ENCODE assay signal across 23 mouse cellular contexts in genomic region chr2:79627624-79628023, GRCm38 (mm10). TPM values are rescaled to one million over a fixed set of nuclear protein-coding genes. Genes with fewer than 3 reads are reported as not detected.
DNase-seq lines count a peak whose midpoint lies in the region; ATAC-seq and TF ChIP-seq lines count a peak whose summit lies in the region.
"Had no signal": no experiment of that assay in that cellular context is flagged by ENCODE, and none has a peak within 500 bp of the region (broad histone marks: within the 10 kb centered on the region; RNA-seq: fewer than 3 reads in every experiment).

No protein-coding gene starts in this region.

- in situ Hi-C loops in ES-E14 (cut with MboI; ENCODE audit: low sequenced_read_pairs in 2 of 2, unreplicated experiment in 2 of 2): no loop called here

- H3K4me3 ChIP-seq in kidney, postnatal 0 days (replicated peaks; ENCODE audit: low read depth, low read length): no peak overlapping the region
- no peak overlapping the region for H3K4me3 ChIP-seq in ES-E14 (ENCODE audit: insufficient read depth in 1 of 2, low read depth in 1 of 2, low read length in 2 of 2, poor library complexity in 1 of 2, severe bottlenecking in 1 of 2)
- H3K4me3 ChIP-seq in myocyte: no peak overlapping the region
- H3K4me3 ChIP-seq in hindbrain, embryonic 10.5 days: no peak overlapping the region
- H3K4me3 ChIP-seq: erythroblast, embryonic 14.5 days; hindbrain, embryonic 12.5 days; midbrain, embryonic 15.5 days had no signal

- H3K9me3 ChIP-seq in kidney, postnatal 0 days (replicated peaks; ENCODE audit: low read length): no peaks in the 10 kb centered on the region
- H3K9me3 ChIP-seq in ES-E14 (ENCODE audit: control insufficient read depth, insufficient read depth, low read depth, low read length): no peaks in the 10 kb centered on the region
- no peaks in the 10 kb centered on the region for H3K9me3 ChIP-seq in hindbrain, embryonic 10.5 days
- H3K9me3 ChIP-seq: G1E; hindbrain, embryonic 12.5 days; midbrain, embryonic 15.5 days had no signal

- H3K9ac ChIP-seq in kidney, postnatal 0 days (ENCODE audit: low read depth, low read length): no peak overlapping the region
- no peak overlapping the region for H3K9ac ChIP-seq in ES-E14 (ENCODE audit: insufficient read depth, low read depth, low read length, poor library complexity, severe bottlenecking)
- H3K9ac ChIP-seq: hindbrain, embryonic 12.5 days; midbrain, embryonic 15.5 days had no signal

- no peak overlapping the region for H3K4me2 ChIP-seq in kidney, postnatal 0 days (ENCODE audit: low read length)
- no peak overlapping the region for H3K4me2 ChIP-seq in myocyte (ENCODE audit: low read depth)
- H3K4me2 ChIP-seq: hindbrain, embryonic 12.5 days; midbrain, embryonic 15.5 days had no signal

- no peak for TF ChIP-seq POLR2A in myocyte (IDR thresholded peaks at IDR 0.05; ENCODE audit: insufficient read length, low read depth)

- H3K36me3 ChIP-seq in kidney, postnatal 0 days (ENCODE audit: insufficient read depth, low read length): no peaks in the 10 kb centered on the region
- H3K36me3 ChIP-seq in ES-E14 (ENCODE audit: control insufficient read depth, insufficient read depth, low read length, poor library complexity, severe bottlenecking) (no peaks in the 10 kb centered on the region), myocyte (ENCODE audit: control insufficient read depth, insufficient read depth) (no peaks in the 10 kb centered on the region)
- H3K36me3 ChIP-seq in hindbrain, embryonic 10.5 days: no peaks in the 10 kb centered on the region
- H3K36me3 ChIP-seq: G1E; hindbrain, embryonic 12.5 days; midbrain, embryonic 15.5 days had no signal

- no peak overlapping the region for H3K27ac ChIP-seq in kidney, postnatal 0 days
- no peak overlapping the region for H3K27ac ChIP-seq in ES-E14 (ENCODE audit: insufficient read depth, low read depth, low read length, poor library complexity, severe bottlenecking)
- no peak overlapping the region for H3K27ac ChIP-seq in hindbrain, embryonic 10.5 days
- H3K27ac ChIP-seq: hindbrain, embryonic 12.5 days; hindbrain, postnatal 0 days; midbrain, embryonic 15.5 days had no signal

- no peaks in the 10 kb centered on the region for H3K79me2 ChIP-seq in myocyte (ENCODE audit: control insufficient read depth, insufficient read depth)

- no peaks in the 10 kb centered on the region for H3K4me1 ChIP-seq in kidney, postnatal 0 days (replicated peaks; ENCODE audit: insufficient read depth, low read length)
- H3K4me1 ChIP-seq in ES-E14 (ENCODE audit: control insufficient read depth in 2 of 2, insufficient read depth in 2 of 2, low read length in 2 of 2, poor library complexity in 1 of 2): no peaks in the 10 kb centered on the region
- no peaks in the 10 kb centered on the region for H3K4me1 ChIP-seq in hindbrain, embryonic 10.5 days (replicated peaks)
- H3K4me1 ChIP-seq: hindbrain, embryonic 12.5 days; midbrain, embryonic 15.5 days had no signal

- H3K27me3 ChIP-seq in kidney, postnatal 0 days (ENCODE audit: insufficient read depth, low read length): no peaks in the 10 kb centered on the region
- no peaks in the 10 kb centered on the region for H3K27me3 ChIP-seq in myocyte (ENCODE audit: control insufficient read depth, insufficient read depth, insufficient read length)
- no peaks in the 10 kb centered on the region for H3K27me3 ChIP-seq in hindbrain, embryonic 10.5 days (ENCODE audit: insufficient read depth, poor library complexity, severe bottlenecking)
- H3K27me3 ChIP-seq: hindbrain, embryonic 12.5 days; midbrain, embryonic 15.5 days had no signal

- 0 out of 2 replicates have a peak, but pooled peaks have one; percentile 25 for ATAC-seq in kidney, postnatal 0 days (replicated peaks; ENCODE audit: low FRiP score, low read depth)
- ATAC-seq: forebrain, embryonic 16.5 days; hindbrain, postnatal 0 days; midbrain, embryonic 15.5 days had no signal

- TF ChIP-seq CTCF in kidney, postnatal 0 days (IDR thresholded peaks at IDR 0.05; ENCODE audit: low read depth): no peak

- WGBS in kidney, postnatal 0 days: 74% methylated on average over 1 of the region's 1 CpGs
- 83% methylated on average over 1 of the region's 1 CpGs for WGBS in hindbrain, embryonic 10.5 days

- no peak overlapping the region for H3ac ChIP-seq in myocyte (ENCODE audit: control insufficient read depth, insufficient read length)

- DNase-seq in kidney, postnatal 0 days (ENCODE audit: low spot score): no peak
- DNase-seq in kidney, adult 8-10 months: no peak
- DNase-seq in 3T3-L1 (ENCODE audit: low read depth, low spot score): peak; percentile 53
- DNase-seq in ES-E14 (ENCODE audit: low read depth, low spot score): no peak
- no peak for DNase-seq in hindbrain, embryonic 10.5 days (ENCODE audit: low spot score)
- DNase-seq in left cerebral cortex, adult 18-20 months (ENCODE audit: low spot score in 2 of 2): no peak
- DNase-seq: adrenal gland, adult 8-10 months; cerebellum, adult 2 months; cerebellum, postnatal 14 days; gastrocnemius, postnatal 10 days; heart, postnatal 14 days; kidney, adult 11 months; kidney, postnatal 10 days; lung, adult 18-20 months; lung, postnatal 14 days; thymus, adult 2 months had no signal

TF ChIP-seq in ES-E14, 5 proteins besides CTCF, POLR2A, EP300 and RAD21:
- peak; percentile 72 for TF ChIP-seq ZNF384 (IDR thresholded peaks at IDR 0.05; ENCODE audit: low read depth, low read length)
- no peak for TF ChIP-seq HCFC1 (IDR thresholded peaks at IDR 0.05; ENCODE audit: borderline replicate concordance, insufficient read depth, low read length)

TF ChIP-seq in myocyte, 11 proteins besides CTCF, POLR2A, EP300 and RAD21:
- no peak for TF ChIP-seq REST (IDR thresholded peaks at IDR 0.05; ENCODE audit: insufficient read depth, insufficient read length)
- TF ChIP-seq POLR2AphosphoS2 (IDR thresholded peaks at IDR 0.05; ENCODE audit: insufficient read length, low read depth): no peak
- TF ChIP-seq MAX (IDR thresholded peaks at IDR 0.05; ENCODE audit: low read depth): no peak
- peak in 1 of 3 experiments; percentile 47 for TF ChIP-seq MYOG (IDR thresholded peaks at IDR 0.05; ENCODE audit: control insufficient read depth in 1 of 3, insufficient read depth in 1 of 3, insufficient read length in 2 of 3, low read depth in 2 of 3)
- peak; percentile 75 for TF ChIP-seq CEBPB (IDR thresholded peaks at IDR 0.05; ENCODE audit: insufficient read depth, poor library complexity, severe bottlenecking)
- TF ChIP-seq E2F4 (IDR thresholded peaks at IDR 0.05; ENCODE audit: insufficient read depth): no peak
- TF ChIP-seq MYOD1 (IDR thresholded peaks at IDR 0.05; ENCODE audit: control insufficient read depth in 1 of 3, insufficient read length in 2 of 3, low read depth in 2 of 3): peak; percentile 32 to 81 (median 36)
- no peak for TF ChIP-seq TCF3 (IDR thresholded peaks at IDR 0.05; ENCODE audit: insufficient read length, low read depth)
- no peak for TF ChIP-seq SRF (IDR thresholded peaks at IDR 0.05; ENCODE audit: control insufficient read depth, insufficient read length, low read depth)
- TF ChIP-seq USF1 (IDR thresholded peaks at IDR 0.05; ENCODE audit: low read depth): no peak
TF ChIP-seq in myocyte: peak in this region for 3.

RNA-seq across cellular contexts. Expression of gene Itprid2, which starts 7.5 kb away (rescaled TPM):
- 22.7 and 24.4 TPM in 2 replicates for polyA plus RNA-seq in kidney, postnatal 0 days (2015; fragmentation: Nextera tagmentation; extraction: Ambion mirVana)
- total RNA-seq in ES-E14 (2012; rRNA removed): 12.1 and 14.6 TPM in 2 replicates
- 8.1 TPM for polyA plus RNA-seq in myocyte (2012; fragmentation: generic; extraction: Trizol)
- polyA plus RNA-seq in hindbrain, embryonic 10.5 days (2016; fragmentation: Nextera tagmentation; extraction: Ambion mirVana): 5.2 and 6.1 TPM in 2 replicates
- total RNA-seq in left cerebral cortex, adult 18-20 months (2021): 10 to 100 TPM; 36.9 to 38.1 TPM
